Mouse (Mus musculus) left cerebral cortex, adult 8-10 months (tissue): ENCODE measurements around the gene Gm13276. TPM values are rescaled to one million over a fixed set of nuclear protein-coding genes. Genes with fewer than 3 reads are reported as not detected.
"Not testable (repeated sequence)": the region's sequence is repeated elsewhere in the genome, so short reads cannot be mapped to it uniquely, and the experiment has no call there.

Experiments
- DNase-seq, 2 experiments: peaks; one replicate each; pipeline ENCODE4 v3.0.0; 2022; ENCODE audit warnings: low spot score in 2 of 2
- total RNA-seq, 4 experiments: library from RNA; stranded (reverse); gene quantifications; 2 replicates each; pipeline ENCODE4 v1.2.4; 2022

The Gm13276 gene
- total RNA-seq, 4 experiments from 2014 or later, result not detected

GRCm38 (mm10) chr4:88782335-88782734, 3.2 kb upstream of the Gm13276 start:
- DNase-seq, result not testable (repeated sequence)

DNA sequence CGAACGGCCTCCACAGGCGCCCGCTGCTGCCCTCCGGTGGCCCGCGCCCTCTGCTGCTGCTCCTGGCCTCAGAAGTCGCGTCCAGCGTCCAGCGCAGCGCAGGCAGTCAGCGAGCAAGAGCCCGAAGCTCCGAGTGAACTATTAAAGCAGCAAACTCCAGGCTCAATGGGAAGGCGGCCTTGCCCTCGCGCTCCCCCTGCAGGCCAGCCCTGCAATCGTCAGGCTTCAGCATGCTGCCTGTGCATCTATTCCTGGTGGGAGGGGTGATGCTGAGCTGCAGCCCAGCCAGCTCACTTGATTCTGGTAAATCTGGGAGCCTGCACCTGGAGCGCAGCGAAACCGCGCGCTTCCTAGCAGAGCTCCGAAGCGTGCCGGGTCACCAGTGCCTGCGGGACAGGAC, 2.9 kb downstream of the Gm13276 start, which contains the start of gene Gm13277:
TSS of gene Gm13277 (plus strand) at position 231 of the 400 bp plus-strand sequence.
- DNase-seq, result peak; percentile 34 to 37

GRCm38 (mm10) chr4:88791250-88791649, 5.7 kb downstream of the Gm13276 start, which contains the start of gene Gm13278:
Gm13278 (plus strand) TSS chr4:88791550.
- not testable (repeated sequence) for DNase-seq

GRCm38 (mm10) chr4:88793936-88794675, 8.6 kb downstream of the Gm13276 start, which contains the start of gene Gm13275:
Gm13275 (plus strand) TSS chr4:88794487.
- DNase-seq, result peak; percentile 63 to 82

- DNase-seq, result not testable (repeated sequence)
Measured at GRCm38 (mm10) chr4:88797097-88797496, 11.6 kb downstream of the Gm13276 start, which contains the start of gene Gm13279. Gm13279 (plus strand) TSS chr4:88797397.

- not testable (repeated sequence) for DNase-seq
Measured at GRCm38 (mm10) chr4:88799365-88799764, 13.9 kb downstream of the Gm13276 start, which contains the start of gene Gm13285. Gm13285 (plus strand) TSS chr4:88799665.

DNA sequence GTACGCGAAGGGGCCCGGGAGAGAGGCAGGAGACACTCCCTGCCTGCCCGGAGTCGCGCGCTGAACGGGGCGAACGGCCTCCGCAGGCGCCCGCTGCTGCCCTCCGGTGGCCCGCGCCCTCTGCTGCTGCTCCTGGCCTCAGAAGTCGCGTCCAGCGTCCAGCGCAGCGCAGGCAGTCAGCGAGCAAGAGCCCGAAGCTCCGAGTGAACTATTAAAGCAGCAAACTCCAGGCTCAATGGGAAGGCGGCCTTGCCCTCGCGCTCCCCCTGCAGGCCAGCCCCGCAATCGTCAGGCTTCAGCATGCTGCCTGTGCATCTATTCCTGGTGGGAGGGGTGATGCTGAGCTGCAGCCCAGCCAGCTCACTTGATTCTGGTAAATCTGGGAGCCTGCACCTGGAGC, 17.4 kb downstream of the Gm13276 start, which contains the start of gene Gm13287:
TSS of gene Gm13287 (plus strand) at position 301 of the 400 bp plus-strand sequence.
- DNase-seq, result not testable (repeated sequence)

DNA sequence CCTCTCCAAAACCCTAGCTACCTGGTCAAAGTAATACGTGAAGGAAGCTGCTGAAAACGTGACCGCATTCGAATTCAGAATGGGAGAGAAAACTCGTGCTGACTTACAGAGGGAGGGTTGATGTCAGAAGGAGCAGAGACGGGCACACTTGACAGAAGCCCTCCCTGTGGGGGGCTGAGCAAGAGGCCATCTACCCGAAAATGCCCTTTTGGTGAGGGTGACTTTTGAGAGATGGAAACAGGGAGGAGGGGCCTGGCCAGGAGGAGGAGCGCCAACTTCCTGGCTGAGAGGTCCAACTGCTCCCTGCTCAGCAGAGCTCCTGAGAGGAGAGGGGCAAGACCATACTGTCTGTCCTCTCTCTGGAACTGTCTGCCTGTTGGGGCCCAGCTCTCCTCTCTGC, 19.7 kb downstream of the Gm13276 start, which contains the start of gene Gm13288:
TSS of gene Gm13288 (plus strand) at position 301 of the 400 bp plus-strand sequence.
- DNase-seq, result not testable (repeated sequence)

- not testable (repeated sequence) for DNase-seq
Measured at GRCm38 (mm10) chr4:88805761-88806160, 20.3 kb downstream of the Gm13276 start.

DNA sequence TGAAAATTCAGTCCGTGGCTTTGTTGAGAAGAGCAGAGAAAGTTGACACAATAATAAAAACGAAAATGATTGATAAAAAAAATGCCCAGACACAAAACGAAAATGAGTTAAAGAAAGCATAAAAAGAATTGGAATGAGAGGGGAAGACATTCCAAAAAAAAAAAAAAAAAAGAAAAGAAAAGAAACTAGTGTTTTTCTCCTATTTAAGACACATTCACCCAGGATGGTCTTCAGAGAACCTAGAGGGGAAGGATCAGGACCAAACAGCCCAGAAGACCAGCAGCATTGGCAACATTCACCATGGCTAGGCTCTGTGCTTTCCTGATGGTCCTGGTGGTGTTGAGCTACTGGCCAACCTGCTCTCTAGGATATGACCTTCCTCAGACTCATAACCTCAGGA, 30.4 kb downstream of the Gm13276 start, which contains the start of gene Ifna7:
TSS of gene Ifna7 (plus strand) at position 301 of the 400 bp plus-strand sequence.
- no peak for DNase-seq

- no peak for DNase-seq
Measured at GRCm38 (mm10) chr4:88819659-88820058, 34.1 kb downstream of the Gm13276 start, which contains the start of gene Ifna11. Ifna11 (plus strand) TSS chr4:88819959.

DNA sequence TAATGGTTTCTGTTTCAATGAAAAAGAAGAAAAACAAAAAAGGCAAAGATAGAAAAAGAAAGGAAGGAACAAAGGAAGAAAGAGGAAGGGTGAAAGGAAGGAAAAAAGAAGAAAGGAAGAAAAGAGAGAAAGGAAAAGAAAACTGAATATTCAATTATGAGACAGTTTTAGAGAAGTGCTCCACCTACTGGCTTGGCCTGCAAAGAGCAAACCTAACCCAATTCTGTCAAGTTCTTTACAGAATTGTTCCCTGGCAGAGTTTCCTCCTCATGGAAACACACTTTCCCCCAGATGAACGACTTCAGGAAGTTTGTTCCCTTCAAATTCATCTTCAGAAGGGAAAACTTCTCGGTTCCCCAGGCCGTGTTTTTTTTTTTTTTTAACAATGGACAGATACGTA, 37.5 kb downstream of the Gm13276 start:
- no peak for DNase-seq

- not testable (repeated sequence) for DNase-seq
Measured at GRCm38 (mm10) chr4:88827116-88827515, 41.6 kb downstream of the Gm13276 start, which contains the start of gene Ifna6. Ifna6 (plus strand) TSS chr4:88827416.

DNA sequence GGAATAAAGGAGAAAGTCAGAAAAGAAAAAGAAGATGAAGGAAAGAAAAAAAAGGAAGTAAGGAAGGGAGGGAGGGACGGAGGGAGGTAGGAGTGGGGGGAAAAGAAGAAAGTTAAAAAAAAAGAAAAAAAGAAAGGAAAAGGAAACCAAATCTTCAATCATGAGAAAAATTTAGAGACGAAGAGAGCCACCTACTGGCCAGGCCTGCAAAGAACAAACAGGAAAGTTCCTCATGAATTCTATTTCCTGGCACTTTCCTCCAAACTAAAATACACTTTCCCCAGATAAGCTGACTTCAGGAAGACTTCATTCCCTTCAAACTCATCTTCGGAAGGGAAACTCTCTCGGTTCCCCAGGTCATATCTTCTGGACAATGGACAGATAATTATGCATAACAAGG, 45.0 kb downstream of the Gm13276 start:
- no peak for DNase-seq

DNA sequence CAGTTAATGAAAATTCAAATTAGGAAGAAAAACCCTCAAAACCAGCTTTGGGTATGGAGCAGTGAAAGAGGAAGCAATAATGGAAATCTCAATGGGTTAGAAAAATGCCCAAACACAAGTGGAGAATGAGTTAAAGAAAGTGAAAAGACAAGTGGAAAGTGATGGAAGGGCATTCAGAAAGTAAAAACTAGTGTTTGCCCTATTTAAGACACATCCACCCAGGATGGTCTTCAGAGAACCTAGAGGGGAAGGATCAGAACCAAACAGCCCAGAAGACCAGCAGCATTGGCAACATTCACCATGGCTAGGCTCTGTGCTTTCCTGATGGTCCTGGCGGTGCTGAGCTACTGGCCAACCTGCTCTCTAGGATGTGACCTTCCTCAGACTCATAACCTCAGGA, 49.7 kb downstream of the Gm13276 start, which contains the start of gene Ifna5:
TSS of gene Ifna5 (plus strand) at position 301 of the 400 bp plus-strand sequence.
- DNase-seq, result not testable (repeated sequence)

Other genes starting within 250 kb of the Gm13276 start
- not detected for gene Ifna15, start 227.5 kb upstream of the Gm13276 start, total RNA-seq
- gene Ifna14, start 213.9 kb upstream of the Gm13276 start, total RNA-seq, result not detected
- not detected for gene Ifna9, start 193.3 kb upstream of the Gm13276 start, total RNA-seq
- gene Ifna12, start 182.3 kb upstream of the Gm13276 start, total RNA-seq, result not detected
- gene C87499, start 151.3 kb upstream of the Gm13276 start, total RNA-seq, result not detected
- gene Ifna13, start 141.2 kb upstream of the Gm13276 start, total RNA-seq, result not detected
- gene Ifna16, start 108.8 kb upstream of the Gm13276 start, total RNA-seq, result not detected
- gene Ifna2, start 101.8 kb upstream of the Gm13276 start, total RNA-seq, result not detected
- gene Ifnab, start 94.3 kb upstream of the Gm13276 start, total RNA-seq, result not detected
- gene Gm26566, start 63.9 kb upstream of the Gm13276 start, total RNA-seq, result 1 to 10 TPM in 2 of 4 experiments, under 1 TPM in 2; 0.61 to 1.8 (median 0.93) TPM
- 100 to 1,000 TPM in 1 of 4 experiments, 10 to 100 TPM in 3; 91.7 to 103 (median 95.7) TPM for gene Klhl9, start 63.2 kb upstream of the Gm13276 start, total RNA-seq
- not detected for gene Gm13271, start 30.8 kb upstream of the Gm13276 start, total RNA-seq
- not detected for gene Gm13283, start 25.6 kb upstream of the Gm13276 start, total RNA-seq
- gene Gm13290, start 11.9 kb upstream of the Gm13276 start, total RNA-seq, result not detected
- not detected for gene Gm13289, start 8.8 kb upstream of the Gm13276 start, total RNA-seq
- not detected for gene Gm13272, start 5.9 kb upstream of the Gm13276 start, total RNA-seq
- not detected for gene Ifnz, start 3.6 kb upstream of the Gm13276 start, total RNA-seq
- not detected for gene Gm13277, start 2.9 kb downstream of the Gm13276 start, total RNA-seq
- gene Gm13278, start 5.8 kb downstream of the Gm13276 start, total RNA-seq, result not detected
- gene Gm13275, start 8.8 kb downstream of the Gm13276 start, total RNA-seq, result not detected
- gene Gm13279, start 11.7 kb downstream of the Gm13276 start, total RNA-seq, result not detected
- not detected for gene Gm13285, start 14.0 kb downstream of the Gm13276 start, total RNA-seq
- gene Gm13287, start 17.5 kb downstream of the Gm13276 start, total RNA-seq, result not detected
- gene Gm13288, start 19.8 kb downstream of the Gm13276 start, total RNA-seq, result not detected
- not detected for gene Ifna7, start 30.5 kb downstream of the Gm13276 start, total RNA-seq
- not detected for gene Ifna11, start 34.2 kb downstream of the Gm13276 start, total RNA-seq
- gene Ifna6, start 41.7 kb downstream of the Gm13276 start, total RNA-seq, result not detected
- not detected for gene Ifna5, start 49.8 kb downstream of the Gm13276 start, total RNA-seq
- not detected for gene Ifna4, start 56.2 kb downstream of the Gm13276 start, total RNA-seq
- gene Ifna1, start 64.4 kb downstream of the Gm13276 start, total RNA-seq, result not detected
- not detected for gene Ifne, start 94.5 kb downstream of the Gm13276 start, total RNA-seq